17 mouse cellular contexts compared by ENCODE assay signal in genomic region chr2:160881462-160882101, GRCm38 (mm10). TPM values are rescaled to one million over a fixed set of nuclear protein-coding genes. Genes with fewer than 3 reads are reported as not detected.
DNase-seq lines count a peak whose midpoint lies in the region; ATAC-seq and TF ChIP-seq lines count a peak whose summit lies in the region.
"Had no signal": no experiment of that assay in that cellular context is flagged by ENCODE, and none has a peak within 500 bp of the region (broad histone marks: within the 10 kb centered on the region; RNA-seq: fewer than 3 reads in every experiment).

No protein-coding gene starts in this region.

- DNase-seq in heart, adult 11 months, result peak; percentile 90
- DNase-seq in heart, embryonic 10.5 days (ENCODE audit: low spot score), result no peak
- DNase-seq in stomach, postnatal 0 days (ENCODE audit: low spot score), result no peak
- DNase-seq in adrenal gland, postnatal 14 days, result peak; percentile 42
- DNase-seq in embryonic facial prominence, embryonic 10.5 days (ENCODE audit: low spot score), result no peak
- DNase-seq: B cell, adult 2 months; cerebellum, adult 11 months; gastrocnemius, postnatal 10 days; kidney, adult 11 months; liver; lung, postnatal 14 days; thymus, postnatal 14 days had no signal

- no peaks in the 10 kb centered on the region; the same call in 1 of the 2 replicates for H3K27me3 ChIP-seq in heart, embryonic 10.5 days (ENCODE audit: insufficient read depth, poor library complexity, severe bottlenecking)
- no peaks in the 10 kb centered on the region for H3K27me3 ChIP-seq in stomach, embryonic 16.5 days (ENCODE audit: control insufficient read depth, insufficient read depth, low read length)
- no peaks in the 10 kb centered on the region; the same call in 1 of the 2 replicates for H3K27me3 ChIP-seq in stomach, postnatal 0 days (ENCODE audit: control insufficient read depth, insufficient read depth, low read length)
- H3K27me3 ChIP-seq in myocyte (ENCODE audit: control insufficient read depth, insufficient read depth, insufficient read length), result no peaks in the 10 kb centered on the region
- 0 out of 2 replicates have a peak, but pooled peaks cover 2% of the 10 kb centered on the region for H3K27me3 ChIP-seq in midbrain, embryonic 15.5 days (replicated peaks)
- H3K27me3 ChIP-seq in embryonic facial prominence, embryonic 10.5 days (replicated peaks; ENCODE audit: low read depth, poor library complexity, severe bottlenecking), result no peaks in the 10 kb centered on the region
- H3K27me3 ChIP-seq: forebrain, embryonic 12.5 days had no signal

- H3K79me2 ChIP-seq in myocyte (ENCODE audit: control insufficient read depth, insufficient read depth), result no peaks in the 10 kb centered on the region

- H3K4me3 ChIP-seq in heart, embryonic 10.5 days, result no peak overlapping the region
- no peak overlapping the region for H3K4me3 ChIP-seq in stomach, embryonic 16.5 days (replicated peaks; ENCODE audit: low read length)
- no peak overlapping the region for H3K4me3 ChIP-seq in stomach, postnatal 0 days (ENCODE audit: low read depth, low read length)
- H3K4me3 ChIP-seq in myocyte, result peak overlapping the region; percentile 15
- H3K4me3 ChIP-seq in midbrain, embryonic 15.5 days, result no peak overlapping the region
- H3K4me3 ChIP-seq in embryonic facial prominence, embryonic 10.5 days, result no peak overlapping the region
- H3K4me3 ChIP-seq: forebrain, embryonic 12.5 days; hindbrain, embryonic 10.5 days had no signal

- TF ChIP-seq EP300 in stomach, postnatal 0 days (optimal IDR thresholded peaks at IDR 0.05), result no peak

- 56% methylated on average over 6 of the region's 6 CpGs for WGBS in heart, embryonic 10.5 days
- 50% methylated on average over 6 of the region's 6 CpGs for WGBS in stomach, embryonic 16.5 days
- 49% methylated on average over 6 of the region's 6 CpGs for WGBS in stomach, postnatal 0 days
- 61% methylated on average over 6 of the region's 6 CpGs for WGBS in midbrain, embryonic 15.5 days
- 52% methylated on average over 6 of the region's 6 CpGs for WGBS in embryonic facial prominence, embryonic 10.5 days

- H3K9ac ChIP-seq in stomach, embryonic 16.5 days (ENCODE audit: low read length), result 0 out of 2 replicates have a peak overlapping the region, but pooled peaks have one; percentile 4
- H3K9ac ChIP-seq in stomach, postnatal 0 days (ENCODE audit: low read length), result no peak overlapping the region
- no peak overlapping the region for H3K9ac ChIP-seq in midbrain, embryonic 15.5 days
- H3K9ac ChIP-seq: forebrain, embryonic 12.5 days had no signal

- peaks cover 14% of the 10 kb centered on the region; the same call in 1 of the 2 replicates for H3K4me1 ChIP-seq in heart, embryonic 10.5 days
- no peaks in the 10 kb centered on the region for H3K4me1 ChIP-seq in stomach, embryonic 16.5 days (ENCODE audit: control insufficient read depth, insufficient read depth, low read length)
- no peaks in the 10 kb centered on the region for H3K4me1 ChIP-seq in stomach, postnatal 0 days (replicated peaks; ENCODE audit: control insufficient read depth, insufficient read depth)
- H3K4me1 ChIP-seq in midbrain, embryonic 15.5 days, result no peaks in the 10 kb centered on the region
- H3K4me1 ChIP-seq in embryonic facial prominence, embryonic 10.5 days, result no peaks in the 10 kb centered on the region
- H3K4me1 ChIP-seq: forebrain, embryonic 12.5 days; hindbrain, embryonic 10.5 days had no signal

- H3K9me3 ChIP-seq in heart, embryonic 10.5 days, result no peaks in the 10 kb centered on the region
- no peaks in the 10 kb centered on the region for H3K9me3 ChIP-seq in stomach, embryonic 16.5 days (replicated peaks; ENCODE audit: control insufficient read depth, low read length)
- no peaks in the 10 kb centered on the region for H3K9me3 ChIP-seq in stomach, postnatal 0 days (ENCODE audit: control insufficient read depth, low read length)
- no peaks in the 10 kb centered on the region for H3K9me3 ChIP-seq in midbrain, embryonic 15.5 days
- H3K9me3 ChIP-seq in embryonic facial prominence, embryonic 10.5 days, result no peaks in the 10 kb centered on the region
- H3K9me3 ChIP-seq: forebrain, embryonic 12.5 days; hindbrain, embryonic 10.5 days had no signal

- H3K36me3 ChIP-seq in heart, embryonic 10.5 days, result no peaks in the 10 kb centered on the region
- no peaks in the 10 kb centered on the region for H3K36me3 ChIP-seq in stomach, embryonic 16.5 days (ENCODE audit: control insufficient read depth, insufficient read depth, low read length)
- no peaks in the 10 kb centered on the region for H3K36me3 ChIP-seq in stomach, postnatal 0 days (ENCODE audit: control insufficient read depth, insufficient read depth, low read length)
- H3K36me3 ChIP-seq in myocyte (ENCODE audit: control insufficient read depth, insufficient read depth), result no peaks in the 10 kb centered on the region
- H3K36me3 ChIP-seq in midbrain, embryonic 15.5 days (replicated peaks), result no peaks in the 10 kb centered on the region
- H3K36me3 ChIP-seq in embryonic facial prominence, embryonic 10.5 days (replicated peaks), result no peaks in the 10 kb centered on the region
- H3K36me3 ChIP-seq: forebrain, embryonic 12.5 days; hindbrain, embryonic 10.5 days had no signal

- H3K27ac ChIP-seq in heart, embryonic 10.5 days, result no peak overlapping the region
- no peak overlapping the region for H3K27ac ChIP-seq in stomach, embryonic 16.5 days (ENCODE audit: low read length)
- no peak overlapping the region for H3K27ac ChIP-seq in stomach, postnatal 0 days (replicated peaks)
- H3K27ac ChIP-seq in midbrain, embryonic 15.5 days, result no peak overlapping the region
- no peak overlapping the region for H3K27ac ChIP-seq in embryonic facial prominence, embryonic 10.5 days (replicated peaks)
- H3K27ac ChIP-seq: forebrain, embryonic 12.5 days; hindbrain, embryonic 10.5 days had no signal

- no peak overlapping the region for H3K4me2 ChIP-seq in stomach, embryonic 16.5 days (ENCODE audit: low read depth, low read length)
- no peak overlapping the region for H3K4me2 ChIP-seq in stomach, postnatal 0 days (replicated peaks; ENCODE audit: low read depth)
- H3K4me2 ChIP-seq in myocyte (ENCODE audit: low read depth), result peak overlapping the region; percentile 74
- H3K4me2 ChIP-seq in midbrain, embryonic 15.5 days, result no peak overlapping the region
- H3K4me2 ChIP-seq: forebrain, embryonic 12.5 days had no signal

- no peak for ATAC-seq in stomach, embryonic 16.5 days (ENCODE audit: insufficient read depth, low FRiP score)
- ATAC-seq in stomach, postnatal 0 days (ENCODE audit: low FRiP score, low TSS enrichment), result no peak
- ATAC-seq in midbrain, embryonic 15.5 days (replicated peaks), result no peak

- no peak for TF ChIP-seq CTCF in stomach, postnatal 0 days (IDR thresholded peaks at IDR 0.05; ENCODE audit: low read depth)

- H3ac ChIP-seq in myocyte (ENCODE audit: control insufficient read depth, insufficient read length), result no peak overlapping the region

- no peak for TF ChIP-seq POLR2A in myocyte (IDR thresholded peaks at IDR 0.05; ENCODE audit: insufficient read length, low read depth)

TF ChIP-seq in myocyte, 11 proteins besides CTCF, POLR2A, EP300 and RAD21 (continues in another document):
- TF ChIP-seq REST (IDR thresholded peaks at IDR 0.05; ENCODE audit: insufficient read depth, insufficient read length) (no peak), USF1 (IDR thresholded peaks at IDR 0.05; ENCODE audit: low read depth) (no peak), MYOG (IDR thresholded peaks at IDR 0.05; ENCODE audit: control insufficient read depth in 1 of 3, insufficient read depth in 1 of 3, insufficient read length in 2 of 3, low read depth in 2 of 3) (no peak), E2F4 (IDR thresholded peaks at IDR 0.05; ENCODE audit: insufficient read depth) (no peak), POLR2AphosphoS2 (IDR thresholded peaks at IDR 0.05; ENCODE audit: insufficient read length, low read depth) (no peak), CEBPB (IDR thresholded peaks at IDR 0.05; ENCODE audit: insufficient read depth, poor library complexity, severe bottlenecking) (no peak), MYOD1 (IDR thresholded peaks at IDR 0.05; ENCODE audit: control insufficient read depth in 1 of 3, insufficient read length in 2 of 3, low read depth in 2 of 3) (no peak), SRF (IDR thresholded peaks at IDR 0.05; ENCODE audit: control insufficient read depth, insufficient read length, low read depth) (no peak), TCF3 (IDR thresholded peaks at IDR 0.05; ENCODE audit: insufficient read length, low read depth) (no peak), TCF12 (IDR thresholded peaks at IDR 0.05; ENCODE audit: insufficient read depth, poor library complexity, severe bottlenecking) (no peak)

RNA-seq across cellular contexts. Expression of gene Lpin3, which starts 1.1 kb away (rescaled TPM):
- polyA plus RNA-seq in heart, embryonic 10.5 days (2016; fragmentation: Nextera tagmentation; extraction: Ambion mirVana), result 1.9 and 2.4 TPM in 2 replicates
- 17.6 and 26.5 TPM in 2 replicates for polyA plus RNA-seq in stomach, embryonic 16.5 days (2015; fragmentation: Nextera tagmentation; extraction: Ambion mirVana)
- 19.4 and 22.0 TPM in 2 replicates for polyA plus RNA-seq in stomach, postnatal 0 days (2015; fragmentation: Nextera tagmentation; extraction: Ambion mirVana)
- 36.2 and 42.1 TPM in 2 replicates for total RNA-seq in adrenal gland, postnatal 14 days (2021)
- 10.5 TPM for polyA plus RNA-seq in myocyte (2012; fragmentation: generic; extraction: Trizol)
- 0.36 and 0.59 TPM in 2 replicates for polyA plus RNA-seq in midbrain, embryonic 15.5 days (2015; fragmentation: Nextera tagmentation; extraction: Ambion mirVana)
- 1.4 and 2.0 TPM in 2 replicates for polyA plus RNA-seq in embryonic facial prominence, embryonic 10.5 days (2016; fragmentation: Nextera tagmentation; extraction: Ambion mirVana)

RNA-seq across cellular contexts. Expression of gene Zhx3, which starts 8.8 kb away (rescaled TPM):
- polyA plus RNA-seq in heart, embryonic 10.5 days (2016; fragmentation: Nextera tagmentation; extraction: Ambion mirVana), result 5.9 and 6.1 TPM in 2 replicates
- 9.8 and 10.7 TPM in 2 replicates for polyA plus RNA-seq in stomach, embryonic 16.5 days (2015; fragmentation: Nextera tagmentation; extraction: Ambion mirVana)
- 4.0 and 4.5 TPM in 2 replicates for polyA plus RNA-seq in stomach, postnatal 0 days (2015; fragmentation: Nextera tagmentation; extraction: Ambion mirVana)
- total RNA-seq in adrenal gland, postnatal 14 days (2021), result 87.8 and 103 TPM in 2 replicates
- 6.1 TPM for polyA plus RNA-seq in myocyte (2012; fragmentation: generic; extraction: Trizol)
- 22.3 and 22.5 TPM in 2 replicates for polyA plus RNA-seq in midbrain, embryonic 15.5 days (2015; fragmentation: Nextera tagmentation; extraction: Ambion mirVana)
- 6.7 and 7.6 TPM in 2 replicates for polyA plus RNA-seq in embryonic facial prominence, embryonic 10.5 days (2016; fragmentation: Nextera tagmentation; extraction: Ambion mirVana)

RNA-seq across cellular contexts. Expression of gene Emilin3, which starts 30.5 kb away (rescaled TPM):
- polyA plus RNA-seq in heart, embryonic 10.5 days (2016; fragmentation: Nextera tagmentation; extraction: Ambion mirVana), result 1.2 and 2.5 TPM in 2 replicates
- 22.5 and 25.3 TPM in 2 replicates for polyA plus RNA-seq in stomach, embryonic 16.5 days (2015; fragmentation: Nextera tagmentation; extraction: Ambion mirVana)
- 7.2 and 8.5 TPM in 2 replicates for polyA plus RNA-seq in stomach, postnatal 0 days (2015; fragmentation: Nextera tagmentation; extraction: Ambion mirVana)
- total RNA-seq in adrenal gland, postnatal 14 days (2021), result 0.15 and 0.23 TPM in 2 replicates
- polyA plus RNA-seq in myocyte (2012; fragmentation: generic; extraction: Trizol), result not detected
- 0.87 and 1.1 TPM in 2 replicates for polyA plus RNA-seq in midbrain, embryonic 15.5 days (2015; fragmentation: Nextera tagmentation; extraction: Ambion mirVana)
- polyA plus RNA-seq in embryonic facial prominence, embryonic 10.5 days (2016; fragmentation: Nextera tagmentation; extraction: Ambion mirVana), result 2.2 and 3.5 TPM in 2 replicates

Comparison
In these comparisons a context has a peak if more than half of its experiments do, and no peak if none do; other contexts are left out.
1. DNase-seq: peak in heart, adult 11 months (single experiment) and adrenal gland, postnatal 14 days (single experiment); none in heart, embryonic 10.5 days (single experiment), stomach, postnatal 0 days (single experiment) and embryonic facial prominence, embryonic 10.5 days (single experiment).